Mouse (Mus musculus) heart, embryonic 14.5 days (tissue): ENCODE data around the gene Camta2. TPM values are rescaled to one million over a fixed set of nuclear protein-coding genes. Genes with fewer than 3 reads are reported as not detected.

Experiments
- ATAC-seq: fragments of 200-750 bp; cut with Nextera tagmentation; 2 replicates; pipeline ENCODE4 v1.8.0; 2017; ENCODE audit warnings: low read depth, moderate TSS enrichment; ENCODE audit not compliant: insufficient number of reproducible peaks, insufficient read depth, low FRiP score
- H3K27ac ChIP-seq, 2 experiments: fragments of 200-500 bp in 1 of 2; fragments of 300-500 bp in 1 of 2; sonication (generic) in 1 of 2; replicated peaks in 1 of 2; 2 replicates each; pipeline ENCODE4 v1.5.1; 2012 to 2014; ENCODE audit warnings: low read depth in 2 of 2, low read length in 2 of 2, control low read depth in 1 of 2, mild to moderate bottlenecking in 1 of 2, mixed read lengths in 1 of 2; ENCODE audit not compliant: control insufficient read depth in 1 of 2, insufficient read depth in 1 of 2
- H3K27me3 ChIP-seq: fragments of 300-500 bp; sonication (generic); 2 replicates; pipeline ENCODE4 v1.6.1; 2014; ENCODE audit warnings: mild to moderate bottlenecking, low read length, control low read depth; ENCODE audit not compliant: control insufficient read depth, insufficient read depth
- H3K36me3 ChIP-seq: fragments of 300-500 bp; sonication (generic); 2 replicates; pipeline ENCODE4 v1.6.1; 2014; ENCODE audit warnings: mild to moderate bottlenecking, control low read depth, low read length, mixed read lengths; ENCODE audit not compliant: control insufficient read depth, insufficient read depth
- H3K4me1 ChIP-seq, 2 experiments: fragments of 200-500 bp in 1 of 2; fragments of 300-500 bp in 1 of 2; sonication (generic) in 1 of 2; 2 replicates each; pipeline ENCODE4 v1.6.1; 2012 to 2014; ENCODE audit warnings: low read length in 2 of 2, control low read depth in 1 of 2, mixed read lengths in 1 of 2; ENCODE audit not compliant: control insufficient read depth in 2 of 2, insufficient read depth in 2 of 2
- H3K4me2 ChIP-seq: fragments of 300-500 bp; sonication (generic); 2 replicates; pipeline ENCODE4 v1.6.1; 2014; ENCODE audit warnings: mild to moderate bottlenecking, low read length
- H3K4me3 ChIP-seq, 2 experiments: fragments of 200-500 bp in 1 of 2; fragments of 300-500 bp in 1 of 2; sonication (generic) in 1 of 2; 2 replicates each; pipeline ENCODE4 v1.5.1; 2012 to 2014; ENCODE audit warnings: low read length in 2 of 2, mild to moderate bottlenecking in 2 of 2, control low read depth in 1 of 2, low read depth in 1 of 2, moderate library complexity in 1 of 2; ENCODE audit not compliant: control insufficient read depth in 1 of 2, insufficient read depth in 1 of 2
- H3K9ac ChIP-seq: fragments of 300-500 bp; sonication (generic); 2 replicates; pipeline ENCODE4 v1.6.1; 2014; ENCODE audit warnings: mild to moderate bottlenecking, low read length
- H3K9me3 ChIP-seq: fragments of 300-500 bp; sonication (generic); 2 replicates; pipeline ENCODE4 v1.6.1; 2016; ENCODE audit warnings: low read length, control low read depth; ENCODE audit not compliant: control insufficient read depth
- WGBS: fragments of 180-500 bp; shearing (Covaris S2); extraction: QIAGEN DNeasy Blood & Tissue Kit; methylation state at CpG from one replicate; pipeline ENCODE4 v1.1.7; 2014; 5-methylcytosine and 5-hydroxymethylcytosine counted together
- polyA plus RNA-seq: library from polyadenylated mRNA; unstranded; fragments of >200 nt; fragmentation: Nextera tagmentation; extraction: Ambion mirVana; gene quantifications from 2 replicates; pipeline ENCODE4 v1.2.1, GENCODE M21; 2014

Gene Camta2
- polyA plus RNA-seq, 1 experiment from 2014 or later = 13.8 TPM

- Histone ChIP-seq H3K9ac (peak overlapping the region; percentile 98), H3K27ac (peak overlapping the region; percentile 64 to 98), H3K4me2 (peak overlapping the region; percentile 92), H3K4me3 (peak overlapping the region; percentile 93 to 97), H3K4me1 (peaks cover 16 to 31% of the 10 kb centered on the region in 2 experiments), H3K27me3 (no peaks in the 10 kb centered on the region), H3K9me3 (no peaks in the 10 kb centered on the region), H3K36me3 (peaks cover 41% of the 10 kb centered on the region)
- ATAC-seq = no peak
- WGBS = 46% methylated on average over 6 of the region's 6 CpGs
Observed at GRCm38 (mm10) chr11:70701984-70702733, 14.3 kb upstream of the Camta2 start.

- Histone ChIP-seq H3K9ac (peak overlapping the region; percentile 98), H3K4me1 (peaks cover 16 to 31% of the 10 kb centered on the region in 2 experiments), H3K27ac (peak overlapping the region; percentile 84 to 98), H3K4me3 (peak overlapping the region; percentile 93 to 97), H3K27me3 (no peaks in the 10 kb centered on the region), H3K9me3 (no peaks in the 10 kb centered on the region), H3K36me3 (peaks cover 34% of the 10 kb centered on the region), H3K4me2 (peak overlapping the region; percentile 92)
- ATAC-seq = no peak
- WGBS = 6% methylated on average over 10 of the region's 10 CpGs
Observed at GRCm38 (mm10) chr11:70701221-70701955, 13.5 kb upstream of the Camta2 start.

- 0% methylated on average over 34 of the region's 34 CpGs for WGBS
- H3K4me1 ChIP-seq = peaks cover 16 to 31% of the 10 kb centered on the region in 2 experiments
- peak; percentile 42 for ATAC-seq
Observed at GRCm38 (mm10) chr11:70700613-70701012, 12.7 kb upstream of the Camta2 start.

GRCm38 (mm10) chr11:70699722-70700556 lies 12.0 kb upstream of the Camta2 start, which contains the start of the genes Inca1 and Kif1c:
Inca1 (minus strand) TSS chr11:70700155.
Kif1c (plus strand) TSS chr11:70700548.
- Histone ChIP-seq H3K9me3 (no peaks in the 10 kb centered on the region), H3K36me3 (peaks cover 19% of the 10 kb centered on the region)
- WGBS = 2% methylated on average over 68 of the region's 69 CpGs

More at GRCm38 (mm10) chr11:70700613-70701012, 12.7 kb upstream of the Camta2 start:
- Histone ChIP-seq H3K4me3 (peak overlapping the region; percentile 93 to 97), H3K9ac (peak overlapping the region; percentile 98), H3K9me3 (no peaks in the 10 kb centered on the region), H3K4me2 (peak overlapping the region; percentile 92), H3K36me3 (peaks cover 26% of the 10 kb centered on the region), H3K27me3 (no peaks in the 10 kb centered on the region), H3K27ac (peak overlapping the region; percentile 84 to 98)

GRCm38 (mm10) chr11:70699051-70699450 lies 11.1 kb upstream of the Camta2 start:
- H3K4me2 ChIP-seq = no peak overlapping the region
- no peak overlapping the region for H3K9ac ChIP-seq
- no peak overlapping the region for H3K4me3 ChIP-seq
- H3K4me1 ChIP-seq = peaks cover 16 to 31% of the 10 kb centered on the region in 2 experiments
- no peak for ATAC-seq
- H3K27me3 ChIP-seq = no peaks in the 10 kb centered on the region
- no peaks in the 10 kb centered on the region for H3K9me3 ChIP-seq
- peaks cover 10% of the 10 kb centered on the region for H3K36me3 ChIP-seq
- 77% methylated on average over 2 of the region's 2 CpGs for WGBS
- no peak overlapping the region for H3K27ac ChIP-seq

More at GRCm38 (mm10) chr11:70699722-70700556, 12.0 kb upstream of the Camta2 start, which contains the start of the genes Inca1 and Kif1c:
- H3K27me3 ChIP-seq = no peaks in the 10 kb centered on the region
- H3K4me1 ChIP-seq = peaks cover 16 to 31% of the 10 kb centered on the region in 2 experiments
- peak within 1 kb of the TSS; percentile 98 to 100 for H3K27ac ChIP-seq
- H3K4me3 ChIP-seq = peak within 1 kb of the TSS; percentile 93 to 97
- H3K9ac ChIP-seq = peak within 1 kb of the TSS; percentile 98
- peak; percentile 89 for ATAC-seq
- peak within 1 kb of the TSS; percentile 92 for H3K4me2 ChIP-seq

GRCm38 (mm10) chr11:70697376-70697775 lies 9.5 kb upstream of the Camta2 start:
- no peaks in the 10 kb centered on the region for H3K27me3 ChIP-seq
- no peak overlapping the region for H3K4me2 ChIP-seq
- H3K27ac ChIP-seq = no peak overlapping the region
- 76% methylated on average over 3 of the region's 3 CpGs for WGBS
- no peak for ATAC-seq
- H3K9ac ChIP-seq = no peak overlapping the region
- no peak overlapping the region for H3K4me3 ChIP-seq
- no peaks in the 10 kb centered on the region for H3K9me3 ChIP-seq
- H3K4me1 ChIP-seq = peaks cover 9 to 18% of the 10 kb centered on the region in 2 experiments
- no peaks in the 10 kb centered on the region for H3K36me3 ChIP-seq

GRCm38 (mm10) chr11:70693504-70693903 lies 5.6 kb upstream of the Camta2 start:
- ATAC-seq = no peak
- Histone ChIP-seq H3K36me3 (no peaks in the 10 kb centered on the region), H3K27ac (no peak overlapping the region), H3K9me3 (no peaks in the 10 kb centered on the region), H3K4me2 (no peak overlapping the region), H3K27me3 (no peaks in the 10 kb centered on the region), H3K9ac (no peak overlapping the region), H3K4me1 (peaks cover 4 to 5% of the 10 kb centered on the region in 2 experiments), H3K4me3 (no peak overlapping the region)
- 44% methylated on average over 3 of the region's 3 CpGs for WGBS
